Mouse (Mus musculus): Measurements from ENCODE around the gene Mfrp. TPM values are rescaled to one million over a fixed set of nuclear protein-coding genes. Genes with fewer than 3 reads are reported as not detected.

The Mfrp gene
- polyA plus RNA-seq, 1 experiment from 2014 or later, result not detected

DNA sequence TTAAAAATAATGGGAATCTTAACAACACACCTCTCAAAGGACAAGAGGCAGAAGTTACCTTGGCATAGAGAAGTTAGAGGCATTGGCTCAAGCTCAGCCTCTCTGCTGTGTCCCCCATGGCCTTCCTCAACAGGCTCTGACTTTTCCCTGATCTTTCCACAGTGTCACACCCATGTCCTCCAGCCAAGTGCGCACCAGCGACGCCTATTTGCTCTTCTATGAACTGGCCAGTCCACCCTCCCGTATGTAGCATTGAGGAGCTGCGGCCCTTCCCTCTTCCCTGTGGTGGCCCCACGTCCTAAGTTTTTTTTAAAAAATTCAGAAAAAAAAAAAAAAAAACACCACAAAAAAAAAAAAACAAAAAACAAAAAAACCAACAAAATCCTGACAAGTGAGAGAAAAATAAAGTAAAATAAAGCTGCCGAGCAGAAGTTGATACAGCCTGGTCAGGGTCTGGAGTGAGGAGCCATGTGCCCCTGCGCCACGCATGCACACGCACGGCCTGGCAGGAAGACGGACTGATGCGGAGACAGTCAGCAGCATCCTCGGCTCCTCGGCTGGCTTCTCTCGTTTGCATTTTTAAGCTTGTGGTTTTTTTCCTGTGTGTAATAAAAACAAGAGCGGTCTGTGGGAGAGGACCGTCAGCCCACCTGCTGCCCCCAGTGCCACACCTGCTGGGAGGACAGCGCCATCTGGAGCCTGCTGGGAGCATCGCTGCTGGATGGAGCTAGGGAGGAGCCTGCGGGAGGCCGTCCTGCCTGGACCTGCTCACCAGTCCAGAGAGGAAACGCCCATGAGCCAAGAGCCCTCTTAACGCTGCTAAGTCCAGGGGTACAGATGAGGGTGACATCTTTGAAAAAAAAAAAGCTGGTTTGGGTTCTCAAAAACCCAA is 7.7 kb upstream of the Mfrp start:
- Histone ChIP-seq H3K4me1 (ENCODE audit: control insufficient read depth, insufficient read depth, low read length) (peaks cover 4% of the 10 kb centered on the region), H3K27me3 (ENCODE audit: control insufficient read depth, insufficient read depth, low read length) (no peaks in the 10 kb centered on the region), H3K4me3 (ENCODE audit: low read depth, low read length) (0 out of 2 replicates have a peak overlapping the region, but pooled peaks have one; percentile 3), H3K4me2 (ENCODE audit: low read depth, low read length) (peak overlapping the region; percentile 30; the same call in 1 of the 2 replicates), H3K9me3 (ENCODE audit: control insufficient read depth, low read length) (no peaks in the 10 kb centered on the region), H3K27ac (ENCODE audit: low read depth, low read length) (no peak overlapping the region), H3K36me3 (ENCODE audit: control insufficient read depth, insufficient read depth, low read length) (no peaks in the 10 kb centered on the region), H3K9ac (replicated peaks; ENCODE audit: low read depth, low read length) (0 out of 2 replicates have a peak overlapping the region, but pooled peaks have one; percentile 8)
- ATAC-seq (ENCODE audit: low read depth), result 0 out of 2 replicates have a peak, but pooled peaks have one; percentile 42
- WGBS, result 24% methylated on average over 24 of the region's 24 CpGs

DNA sequence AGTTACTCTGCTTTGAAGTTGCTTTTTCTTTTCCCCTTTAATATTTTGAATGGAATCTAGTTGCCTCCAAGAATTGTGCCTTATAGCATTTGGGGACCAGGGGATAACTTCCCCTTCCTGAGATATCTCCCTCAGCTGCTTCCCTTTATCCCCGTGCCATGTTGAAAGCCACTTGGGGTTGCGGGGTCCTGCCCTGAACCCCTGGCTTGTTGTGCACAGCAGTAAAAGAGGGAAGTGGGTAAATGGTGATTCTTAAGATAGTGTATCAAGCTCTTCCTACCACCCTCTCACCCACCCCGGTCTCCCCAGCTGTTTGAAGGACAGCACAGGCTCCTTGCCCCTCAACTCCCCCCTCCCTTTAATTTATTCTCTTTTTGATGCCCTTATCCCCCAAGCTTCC is 6.8 kb upstream of the Mfrp start:
- no peak for ATAC-seq (ENCODE audit: low read depth)
- Histone ChIP-seq H3K36me3 (ENCODE audit: control insufficient read depth, insufficient read depth, low read length) (no peaks in the 10 kb centered on the region), H3K4me3 (ENCODE audit: low read depth, low read length) (no peak overlapping the region), H3K27me3 (ENCODE audit: control insufficient read depth, insufficient read depth, low read length) (no peaks in the 10 kb centered on the region), H3K4me2 (ENCODE audit: low read depth, low read length) (no peak overlapping the region), H3K9me3 (ENCODE audit: control insufficient read depth, low read length) (no peaks in the 10 kb centered on the region), H3K4me1 (ENCODE audit: control insufficient read depth, insufficient read depth, low read length) (peaks cover 4% of the 10 kb centered on the region), H3K9ac (replicated peaks; ENCODE audit: low read depth, low read length) (no peak overlapping the region), H3K27ac (ENCODE audit: low read depth, low read length) (no peak overlapping the region)
- WGBS, result 85% methylated on average over 3 of the region's 3 CpGs

DNA sequence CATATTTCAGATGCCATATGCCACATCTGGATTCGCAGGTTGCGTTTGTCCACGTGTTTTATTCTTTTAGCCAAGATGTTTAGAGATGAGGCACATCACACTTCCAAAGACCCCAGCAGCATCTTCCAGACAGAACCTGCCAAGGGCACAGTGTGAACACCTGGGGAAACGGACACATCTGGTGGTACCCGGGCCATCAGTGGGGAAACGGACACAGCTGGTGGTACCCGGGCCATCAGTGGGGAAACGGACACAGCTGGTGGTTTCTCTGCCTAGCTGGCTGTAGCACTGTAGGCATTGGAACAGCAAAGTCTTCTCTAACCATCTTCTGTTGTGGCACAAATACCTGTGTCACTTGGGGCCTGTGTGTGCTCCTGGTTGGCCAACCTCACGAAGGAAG is 5.7 kb upstream of the Mfrp start:
- WGBS, result 87% methylated on average over 9 of the region's 9 CpGs
- Histone ChIP-seq H3K4me1 (ENCODE audit: control insufficient read depth, insufficient read depth, low read length) (peaks cover 4% of the 10 kb centered on the region), H3K27ac (ENCODE audit: low read depth, low read length) (no peak overlapping the region), H3K4me2 (ENCODE audit: low read depth, low read length) (no peak overlapping the region), H3K27me3 (ENCODE audit: control insufficient read depth, insufficient read depth, low read length) (no peaks in the 10 kb centered on the region), H3K4me3 (ENCODE audit: low read depth, low read length) (no peak overlapping the region), H3K9me3 (ENCODE audit: control insufficient read depth, low read length) (no peaks in the 10 kb centered on the region), H3K9ac (replicated peaks; ENCODE audit: low read depth, low read length) (no peak overlapping the region), H3K36me3 (ENCODE audit: control insufficient read depth, insufficient read depth, low read length) (no peaks in the 10 kb centered on the region)
- no peak for ATAC-seq (ENCODE audit: low read depth)

DNA sequence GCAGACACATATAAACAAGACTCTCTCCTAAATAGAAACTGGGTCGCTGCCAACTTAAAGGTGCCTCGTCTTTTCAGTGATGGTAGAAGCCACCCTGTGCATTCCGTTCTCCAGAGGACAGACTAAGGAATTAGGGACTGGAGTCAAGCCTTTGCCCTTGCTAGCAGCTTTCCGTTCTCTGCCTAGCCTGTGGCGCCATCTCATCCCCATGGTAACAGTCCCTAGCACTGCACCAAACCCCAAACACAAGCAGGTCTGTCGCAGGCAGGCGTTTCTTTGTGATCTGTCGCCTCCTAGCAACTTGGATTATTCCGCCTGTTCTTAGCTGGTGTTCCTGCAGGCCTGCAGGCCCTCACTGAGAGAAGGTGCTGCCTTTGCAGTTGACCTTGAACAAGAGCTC is 5.0 kb upstream of the Mfrp start:
- H3K4me3 ChIP-seq (ENCODE audit: low read depth, low read length), result no peak overlapping the region
- H3K9ac ChIP-seq (replicated peaks; ENCODE audit: low read depth, low read length), result no peak overlapping the region
- no peaks in the 10 kb centered on the region for H3K36me3 ChIP-seq (ENCODE audit: control insufficient read depth, insufficient read depth, low read length)
- H3K9me3 ChIP-seq (ENCODE audit: control insufficient read depth, low read length), result no peaks in the 10 kb centered on the region
- no peak overlapping the region for H3K4me2 ChIP-seq (ENCODE audit: low read depth, low read length)
- H3K27me3 ChIP-seq (ENCODE audit: control insufficient read depth, insufficient read depth, low read length), result no peaks in the 10 kb centered on the region
- peak; percentile 74 for ATAC-seq (ENCODE audit: low read depth)
- peak overlapping the region; percentile 28; the same call in 1 of the 2 replicates for H3K27ac ChIP-seq (ENCODE audit: low read depth, low read length)
- peaks cover 4% of the 10 kb centered on the region for H3K4me1 ChIP-seq (ENCODE audit: control insufficient read depth, insufficient read depth, low read length)
- WGBS, result 23% methylated on average over 9 of the region's 9 CpGs

DNA sequence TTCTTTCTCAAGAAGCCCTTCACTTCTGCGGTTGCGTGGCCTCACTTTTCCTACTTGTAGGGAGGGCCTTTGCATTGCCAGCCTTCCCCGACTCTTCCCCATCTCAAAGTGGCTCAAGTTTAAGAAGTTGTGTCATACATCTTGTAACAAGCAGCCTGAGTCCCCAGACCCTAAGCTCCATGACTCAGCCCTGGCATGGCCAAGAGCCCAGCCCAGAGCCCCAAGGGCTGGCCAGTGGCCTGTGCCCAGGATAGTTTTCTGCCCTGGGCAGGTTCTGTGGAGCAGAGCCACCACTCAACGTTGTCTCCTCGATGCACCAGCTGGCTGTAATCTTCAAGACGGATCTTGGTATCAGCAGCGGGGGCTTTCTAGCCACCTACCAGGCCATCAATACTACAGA is 3.4 kb downstream of the Mfrp start:
- H3K27ac ChIP-seq (ENCODE audit: low read depth, low read length), result no peak overlapping the region
- H3K4me3 ChIP-seq (ENCODE audit: low read depth, low read length), result no peak overlapping the region
- ATAC-seq (ENCODE audit: low read depth), result no peak
- H3K4me2 ChIP-seq (ENCODE audit: low read depth, low read length), result no peak overlapping the region
- H3K9me3 ChIP-seq (ENCODE audit: control insufficient read depth, low read length), result no peaks in the 10 kb centered on the region
- 96% methylated on average over 7 of the region's 7 CpGs for WGBS
- no peak overlapping the region for H3K9ac ChIP-seq (replicated peaks; ENCODE audit: low read depth, low read length)
- H3K4me1 ChIP-seq (ENCODE audit: control insufficient read depth, insufficient read depth, low read length), result peaks cover 28% of the 10 kb centered on the region
- no peaks in the 10 kb centered on the region; the same call in 1 of the 2 replicates for H3K36me3 ChIP-seq (ENCODE audit: control insufficient read depth, insufficient read depth, low read length)
- no peaks in the 10 kb centered on the region for H3K27me3 ChIP-seq (ENCODE audit: control insufficient read depth, insufficient read depth, low read length)

DNA sequence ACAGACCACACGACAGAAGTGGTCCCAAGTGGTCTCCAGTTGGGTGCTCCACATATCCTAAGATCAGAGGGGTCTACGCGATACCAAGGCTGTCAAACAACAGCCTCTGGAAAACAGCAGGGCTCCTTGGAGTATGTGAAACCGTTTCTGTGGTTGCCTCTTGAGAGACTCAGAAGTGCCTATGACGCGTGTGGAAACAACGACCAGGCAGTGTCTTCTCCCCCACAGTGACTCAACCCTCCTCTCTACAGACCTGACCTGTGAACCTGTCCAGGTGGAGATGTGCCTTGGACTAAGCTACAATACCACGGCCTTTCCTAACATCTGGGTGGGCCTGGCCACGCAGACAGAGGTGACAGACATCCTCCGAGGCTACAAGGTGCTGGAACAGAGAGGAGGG is 4.3 kb downstream of the Mfrp start:
- Histone ChIP-seq H3K9me3 (ENCODE audit: control insufficient read depth, low read length) (no peaks in the 10 kb centered on the region), H3K36me3 (ENCODE audit: control insufficient read depth, insufficient read depth, low read length) (no peaks in the 10 kb centered on the region; the same call in 1 of the 2 replicates), H3K27ac (ENCODE audit: low read depth, low read length) (no peak overlapping the region), H3K27me3 (ENCODE audit: control insufficient read depth, insufficient read depth, low read length) (no peaks in the 10 kb centered on the region), H3K4me2 (ENCODE audit: low read depth, low read length) (no peak overlapping the region), H3K9ac (replicated peaks; ENCODE audit: low read depth, low read length) (no peak overlapping the region), H3K4me3 (ENCODE audit: low read depth, low read length) (no peak overlapping the region), H3K4me1 (ENCODE audit: control insufficient read depth, insufficient read depth, low read length) (peaks cover 36% of the 10 kb centered on the region)
- ATAC-seq (ENCODE audit: low read depth), result no peak
- WGBS, result 92% methylated on average over 10 of the region's 10 CpGs

DNA sequence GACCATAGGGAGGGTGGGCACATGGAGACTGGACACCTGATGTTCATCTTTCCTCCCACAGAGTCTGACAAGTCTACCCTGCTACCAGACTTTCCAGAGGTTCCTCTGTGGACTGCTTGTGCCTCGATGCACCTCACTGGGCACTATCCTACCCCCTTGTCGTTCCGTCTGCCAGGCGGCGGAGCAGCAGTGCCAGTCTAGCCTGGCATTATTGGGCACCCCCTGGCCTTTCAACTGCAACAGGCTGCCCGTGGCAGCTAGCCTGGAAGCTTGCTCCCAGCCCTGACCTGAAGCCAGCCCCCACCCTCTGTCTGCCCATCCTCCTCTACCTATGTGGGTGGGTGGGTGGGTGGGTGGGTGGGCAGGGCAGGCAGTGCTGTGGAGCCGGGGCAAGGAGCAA is 4.7 kb downstream of the Mfrp start:
- Histone ChIP-seq H3K36me3 (ENCODE audit: control insufficient read depth, insufficient read depth, low read length) (no peaks in the 10 kb centered on the region; the same call in 1 of the 2 replicates), H3K9ac (replicated peaks; ENCODE audit: low read depth, low read length) (no peak overlapping the region), H3K4me2 (ENCODE audit: low read depth, low read length) (no peak overlapping the region), H3K9me3 (ENCODE audit: control insufficient read depth, low read length) (no peaks in the 10 kb centered on the region), H3K27me3 (ENCODE audit: control insufficient read depth, insufficient read depth, low read length) (no peaks in the 10 kb centered on the region), H3K4me3 (ENCODE audit: low read depth, low read length) (no peak overlapping the region), H3K27ac (ENCODE audit: low read depth, low read length) (no peak overlapping the region), H3K4me1 (ENCODE audit: control insufficient read depth, insufficient read depth, low read length) (peaks cover 36% of the 10 kb centered on the region)
- 88% methylated on average over 7 of the region's 7 CpGs for WGBS
- ATAC-seq (ENCODE audit: low read depth), result no peak

DNA sequence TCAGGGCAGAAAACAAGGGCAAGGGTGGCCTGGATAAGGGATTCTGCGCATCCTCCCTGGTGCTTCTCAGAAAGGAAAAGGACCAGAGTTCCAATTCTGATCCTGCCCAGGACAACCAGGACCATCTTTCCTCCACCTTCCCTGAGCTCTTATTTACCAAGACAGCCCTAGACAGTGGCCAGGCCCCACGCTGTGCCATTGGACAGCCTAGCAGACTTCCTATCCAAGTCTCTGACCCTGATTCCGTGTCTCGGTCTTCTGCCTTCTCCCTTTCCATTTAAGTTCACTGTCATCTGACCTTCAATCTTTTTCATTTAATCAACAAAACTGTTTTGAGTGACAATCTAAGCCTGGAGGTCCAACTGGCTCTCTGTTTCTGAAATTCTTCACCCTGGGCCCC is 5.1 kb downstream of the Mfrp start:
- Histone ChIP-seq H3K27ac (ENCODE audit: low read depth, low read length) (no peak overlapping the region), H3K4me1 (ENCODE audit: control insufficient read depth, insufficient read depth, low read length) (peaks cover 36% of the 10 kb centered on the region), H3K4me2 (ENCODE audit: low read depth, low read length) (no peak overlapping the region), H3K9ac (replicated peaks; ENCODE audit: low read depth, low read length) (no peak overlapping the region), H3K4me3 (ENCODE audit: low read depth, low read length) (no peak overlapping the region), H3K36me3 (ENCODE audit: control insufficient read depth, insufficient read depth, low read length) (no peaks in the 10 kb centered on the region; the same call in 1 of the 2 replicates), H3K9me3 (ENCODE audit: control insufficient read depth, low read length) (no peaks in the 10 kb centered on the region), H3K27me3 (ENCODE audit: control insufficient read depth, insufficient read depth, low read length) (no peaks in the 10 kb centered on the region)
- WGBS, result 87% methylated on average over 4 of the region's 4 CpGs
- ATAC-seq (ENCODE audit: low read depth), result no peak

DNA sequence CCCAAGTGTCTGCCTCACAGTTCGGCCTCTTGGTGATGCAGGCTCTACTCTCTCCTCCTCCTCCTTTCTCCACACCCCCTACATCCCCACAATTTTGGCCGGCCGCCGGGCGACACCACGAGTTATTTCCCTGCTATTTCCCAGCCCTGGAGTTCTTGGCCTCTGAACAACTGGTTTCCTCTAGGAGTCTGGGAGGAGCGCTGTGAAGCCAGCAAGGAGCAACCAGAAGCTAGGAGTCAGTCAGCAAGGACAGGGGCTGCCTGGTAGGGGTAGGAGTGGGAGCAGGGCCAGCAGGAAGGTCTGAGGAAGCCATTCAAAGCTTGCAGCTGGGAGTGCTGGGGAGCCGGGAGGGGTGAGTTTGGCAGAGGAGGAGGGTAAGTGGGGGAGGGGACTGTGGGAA is 5.6 kb downstream of the Mfrp start, which contains the start of gene C1qtnf5:
Gene C1qtnf5, plus strand, starts transcription at position 136 of the 400 bp plus-strand sequence.
- H3K4me3 ChIP-seq (ENCODE audit: low read depth, low read length), result no peak within 1 kb of the TSS; the same call in 1 of the 2 replicates
- H3K4me1 ChIP-seq (ENCODE audit: control insufficient read depth, insufficient read depth, low read length), result peaks cover 36% of the 10 kb centered on the region
- H3K9ac ChIP-seq (replicated peaks; ENCODE audit: low read depth, low read length), result 0 out of 2 replicates have a peak within 1 kb of the TSS, but pooled peaks have one; percentile 7
- H3K4me2 ChIP-seq (ENCODE audit: low read depth, low read length), result peak within 1 kb of the TSS; percentile 31
- no peaks in the 10 kb centered on the region; the same call in 1 of the 2 replicates for H3K36me3 ChIP-seq (ENCODE audit: control insufficient read depth, insufficient read depth, low read length)
- peak; percentile 74 for ATAC-seq (ENCODE audit: low read depth)
- H3K27ac ChIP-seq (ENCODE audit: low read depth, low read length), result peak within 1 kb of the TSS; percentile 55
- no peaks in the 10 kb centered on the region for H3K27me3 ChIP-seq (ENCODE audit: control insufficient read depth, insufficient read depth, low read length)
- 40% methylated on average over 8 of the region's 8 CpGs for WGBS
- H3K9me3 ChIP-seq (ENCODE audit: control insufficient read depth, low read length), result no peaks in the 10 kb centered on the region
